Mouse (Mus musculus): ENCODE data around the gene Tacr1. TPM values are rescaled to one million over a fixed set of nuclear protein-coding genes. Genes with fewer than 3 reads are reported as not detected.

Gene Tacr1
- polyA plus RNA-seq, 1 experiment = 0.81 TPM

DNA sequence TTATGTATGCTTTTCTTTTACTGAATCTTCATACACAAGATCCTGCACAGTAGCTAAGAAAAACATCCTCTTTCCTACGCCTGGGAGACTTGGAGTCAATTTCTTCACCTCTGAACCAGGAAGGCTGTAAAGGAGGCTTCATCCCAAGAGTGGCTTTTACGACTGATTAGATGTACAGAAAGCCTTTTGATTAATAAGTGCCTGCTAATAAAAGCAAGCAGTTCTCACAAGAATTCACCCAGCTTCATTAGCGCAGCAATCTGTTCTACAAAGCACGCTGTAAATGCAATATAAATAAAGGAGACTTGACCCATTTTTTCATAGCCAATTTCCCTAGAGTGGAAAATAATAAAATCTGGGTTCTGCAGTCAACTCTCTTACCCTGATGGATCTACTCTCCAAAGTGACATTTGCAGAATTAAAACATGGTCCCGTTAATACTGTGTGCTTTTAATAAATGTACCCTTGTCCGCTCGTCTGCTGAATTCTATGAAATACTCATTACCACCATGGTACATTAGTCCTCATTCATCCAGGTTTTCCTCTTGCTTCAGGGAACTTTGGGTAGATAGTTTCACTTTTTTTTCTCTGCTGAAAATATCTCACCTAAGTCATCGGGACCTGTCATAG is 193.4 kb downstream of the Tacr1 start:
- TF ChIP-seq CTCF (IDR thresholded peaks at IDR 0.05; ENCODE audit: extremely low read depth, insufficient read length, insufficient replicate concordance, low read depth, low read length) = no peak
- no peak for TF ChIP-seq POLR2A (IDR thresholded peaks at IDR 0.05; ENCODE audit: low read depth, low read length)
- H3K4me3 ChIP-seq (ENCODE audit: low read depth, low read length) = no peak overlapping the region
- no peaks in the 10 kb centered on the region for H3K27me3 ChIP-seq (ENCODE audit: control insufficient read depth, insufficient read depth, low read length)
- H3K36me3 ChIP-seq (ENCODE audit: control insufficient read depth, insufficient read depth, low read length) = no peaks in the 10 kb centered on the region
- no peak overlapping the region for H3K27ac ChIP-seq (ENCODE audit: insufficient read depth, low read depth, low read length)
- no peaks in the 10 kb centered on the region for H3K4me1 ChIP-seq (ENCODE audit: control insufficient read depth, insufficient read depth, insufficient read length, low read length)
- WGBS = 57% methylated on average over 8 of the region's 8 CpGs

DNA sequence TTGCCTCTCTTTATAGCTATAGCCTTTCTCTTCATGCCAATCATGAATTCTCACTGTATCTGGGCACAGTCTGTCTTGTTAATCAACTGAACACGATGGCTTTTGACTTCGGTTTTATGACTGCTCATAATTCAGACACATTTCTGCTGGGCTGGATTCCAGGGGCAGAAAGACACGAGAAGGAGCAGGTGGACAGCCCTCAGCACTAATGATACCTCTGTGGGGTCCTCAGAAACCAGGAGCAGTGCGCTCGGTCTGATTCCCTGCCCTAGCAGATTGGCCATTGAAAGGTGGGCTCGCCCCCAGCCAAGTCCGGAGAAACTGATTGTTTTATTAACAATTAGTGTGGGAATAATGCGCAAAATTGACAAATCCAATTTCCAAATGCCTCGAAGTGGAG is 201.1 kb downstream of the Tacr1 start:
- no peaks in the 10 kb centered on the region for H3K36me3 ChIP-seq (ENCODE audit: control insufficient read depth, insufficient read depth, low read length)
- H3K27ac ChIP-seq (ENCODE audit: insufficient read depth, low read depth, low read length) = no peak overlapping the region
- no peak for TF ChIP-seq POLR2A (IDR thresholded peaks at IDR 0.05; ENCODE audit: low read depth, low read length)
- no peak for TF ChIP-seq CTCF (IDR thresholded peaks at IDR 0.05; ENCODE audit: extremely low read depth, insufficient read length, insufficient replicate concordance, low read depth, low read length)
- WGBS = 78% methylated on average over 9 of the region's 9 CpGs
- no peaks in the 10 kb centered on the region for H3K27me3 ChIP-seq (ENCODE audit: control insufficient read depth, insufficient read depth, low read length)
- no peaks in the 10 kb centered on the region for H3K4me1 ChIP-seq (ENCODE audit: control insufficient read depth, insufficient read depth, insufficient read length, low read length)
- no peak overlapping the region for H3K4me3 ChIP-seq (ENCODE audit: low read depth, low read length)

DNA sequence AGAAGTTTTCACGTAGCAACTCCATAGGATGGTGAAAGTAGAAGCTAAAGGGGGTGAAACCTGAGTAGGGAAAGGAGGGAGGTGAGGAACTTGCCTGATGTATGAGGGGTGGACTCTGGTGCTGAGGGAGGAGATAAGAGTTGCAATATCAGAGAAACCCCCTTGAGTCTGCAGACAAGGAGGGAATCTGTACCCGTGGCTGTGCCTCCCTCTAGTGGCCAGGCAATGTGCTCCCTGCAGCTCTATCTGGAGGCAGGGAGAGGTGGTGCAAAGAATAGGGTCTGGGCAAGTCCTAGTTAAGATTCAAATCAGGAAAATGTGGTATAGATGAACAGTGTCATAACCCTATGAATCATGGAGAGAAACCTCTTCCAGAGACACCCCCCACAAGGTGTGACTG is 201.5 kb downstream of the Tacr1 start:
- H3K4me1 ChIP-seq (ENCODE audit: control insufficient read depth, insufficient read depth, insufficient read length, low read length) = no peaks in the 10 kb centered on the region
- 43% methylated on average over 2 of the region's 2 CpGs for WGBS
- H3K36me3 ChIP-seq (ENCODE audit: control insufficient read depth, insufficient read depth, low read length) = no peaks in the 10 kb centered on the region
- H3K4me3 ChIP-seq (ENCODE audit: low read depth, low read length) = no peak overlapping the region
- TF ChIP-seq CTCF (IDR thresholded peaks at IDR 0.05; ENCODE audit: extremely low read depth, insufficient read length, insufficient replicate concordance, low read depth, low read length) (peak; percentile 38; the same call in 1 of the 2 replicates), POLR2A (IDR thresholded peaks at IDR 0.05; ENCODE audit: low read depth, low read length) (no peak)
- no peaks in the 10 kb centered on the region for H3K27me3 ChIP-seq (ENCODE audit: control insufficient read depth, insufficient read depth, low read length)
- H3K27ac ChIP-seq (ENCODE audit: insufficient read depth, low read depth, low read length) = no peak overlapping the region

DNA sequence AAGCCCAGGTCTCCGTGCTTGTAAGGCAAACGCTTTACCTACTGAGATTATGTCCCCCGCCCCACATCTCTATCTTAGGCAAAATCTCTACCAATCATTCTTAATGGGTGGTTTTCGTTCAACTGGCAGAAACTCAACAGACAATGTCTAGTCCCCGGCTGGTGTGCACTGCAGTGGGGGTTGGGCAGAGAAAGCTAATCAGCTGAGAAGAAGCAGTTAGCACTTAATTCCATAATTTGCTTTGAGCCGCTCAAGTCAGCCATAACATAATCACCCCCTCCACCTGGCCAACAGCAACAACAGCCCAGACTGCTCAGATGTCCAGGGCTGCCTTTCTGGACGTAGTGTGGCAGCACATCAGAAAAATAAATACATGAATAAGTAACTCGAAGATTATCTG is 202.7 kb downstream of the Tacr1 start:
- Histone ChIP-seq H3K27me3 (ENCODE audit: control insufficient read depth, insufficient read depth, low read length) (no peaks in the 10 kb centered on the region), H3K36me3 (ENCODE audit: control insufficient read depth, insufficient read depth, low read length) (no peaks in the 10 kb centered on the region), H3K4me3 (ENCODE audit: low read depth, low read length) (no peak overlapping the region), H3K27ac (ENCODE audit: insufficient read depth, low read depth, low read length) (no peak overlapping the region), H3K4me1 (ENCODE audit: control insufficient read depth, insufficient read depth, insufficient read length, low read length) (no peaks in the 10 kb centered on the region)
- 58% methylated on average over 8 of the region's 8 CpGs for WGBS
- TF ChIP-seq CTCF (IDR thresholded peaks at IDR 0.05; ENCODE audit: extremely low read depth, insufficient read length, insufficient replicate concordance, low read depth, low read length) (no peak), POLR2A (IDR thresholded peaks at IDR 0.05; ENCODE audit: low read depth, low read length) (no peak)

DNA sequence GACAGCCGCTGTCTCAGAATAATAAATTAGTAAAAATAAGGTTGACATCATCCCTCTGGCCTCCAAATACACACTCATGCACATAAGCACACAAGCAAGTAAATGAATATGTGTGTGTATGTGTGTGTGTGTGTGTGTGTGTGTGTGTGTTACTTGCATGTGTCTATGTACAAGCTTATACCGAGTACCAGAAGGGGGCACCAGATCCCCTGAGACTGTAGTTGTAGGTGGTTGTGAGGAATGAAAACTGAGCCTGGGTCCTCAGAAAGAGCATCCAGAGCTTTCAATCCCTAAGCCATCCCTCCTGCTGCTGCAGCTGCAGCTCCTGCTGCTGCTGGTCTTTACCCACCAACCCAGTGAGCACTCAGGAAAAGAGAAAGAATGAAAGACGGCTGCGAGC is 206.6 kb downstream of the Tacr1 start:
- H3K36me3 ChIP-seq (ENCODE audit: control insufficient read depth, insufficient read depth, low read length) = no peaks in the 10 kb centered on the region
- 97% methylated on average over 4 of the region's 4 CpGs for WGBS

DNA sequence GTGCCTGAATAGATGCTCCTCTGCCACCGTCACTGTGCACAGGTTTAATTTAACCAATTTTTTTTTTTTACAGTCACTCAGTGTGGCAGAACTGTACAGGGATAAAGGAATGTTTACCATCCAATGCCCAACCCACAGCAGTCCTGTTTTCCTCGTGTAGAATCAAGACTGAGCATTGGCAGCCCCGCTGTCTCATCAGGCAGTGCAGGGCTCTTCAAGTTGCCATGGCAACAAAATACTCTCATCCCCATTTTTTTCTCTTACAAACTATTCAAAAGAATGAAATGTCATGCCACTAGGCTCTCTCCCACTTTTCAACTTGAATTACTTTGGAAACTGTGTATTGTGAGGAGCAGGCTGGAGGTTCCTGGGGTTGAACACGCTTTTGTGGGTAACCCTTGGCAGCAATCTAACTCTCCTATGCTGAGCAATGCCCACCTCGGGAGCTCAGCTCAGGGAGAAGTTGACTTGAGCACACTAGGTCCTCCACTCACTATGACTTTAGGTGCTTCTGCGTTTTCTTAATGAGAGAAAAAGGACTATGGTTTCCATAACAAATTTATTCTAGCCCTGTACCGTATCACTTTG is 207.3 kb downstream of the Tacr1 start:
- no peak overlapping the region for H3K27ac ChIP-seq (ENCODE audit: insufficient read depth, low read depth, low read length)
- 76% methylated on average over 7 of the region's 7 CpGs for WGBS
- no peaks in the 10 kb centered on the region for H3K36me3 ChIP-seq (ENCODE audit: control insufficient read depth, insufficient read depth, low read length)
- TF ChIP-seq CTCF (IDR thresholded peaks at IDR 0.05; ENCODE audit: extremely low read depth, insufficient read length, insufficient replicate concordance, low read depth, low read length) (no peak), POLR2A (IDR thresholded peaks at IDR 0.05; ENCODE audit: low read depth, low read length) (no peak)
- H3K4me3 ChIP-seq (ENCODE audit: low read depth, low read length) = no peak overlapping the region
- no peaks in the 10 kb centered on the region for H3K4me1 ChIP-seq (ENCODE audit: control insufficient read depth, insufficient read depth, insufficient read length, low read length)
- no peaks in the 10 kb centered on the region for H3K27me3 ChIP-seq (ENCODE audit: control insufficient read depth, insufficient read depth, low read length)

More for the DNA sequence above, 206.6 kb downstream of the Tacr1 start:
- no peaks in the 10 kb centered on the region for H3K4me1 ChIP-seq (ENCODE audit: control insufficient read depth, insufficient read depth, insufficient read length, low read length)
- H3K27me3 ChIP-seq (ENCODE audit: control insufficient read depth, insufficient read depth, low read length) = no peaks in the 10 kb centered on the region
- no peak overlapping the region for H3K27ac ChIP-seq (ENCODE audit: insufficient read depth, low read depth, low read length)
- no peak overlapping the region for H3K4me3 ChIP-seq (ENCODE audit: low read depth, low read length)
- TF ChIP-seq POLR2A (IDR thresholded peaks at IDR 0.05; ENCODE audit: low read depth, low read length) (no peak), CTCF (IDR thresholded peaks at IDR 0.05; ENCODE audit: extremely low read depth, insufficient read length, insufficient replicate concordance, low read depth, low read length) (no peak)
